Mouse (Mus musculus): ENCODE results near the gene Hint1. TPM values are rescaled to one million over a fixed set of nuclear protein-coding genes. Genes with fewer than 3 reads are reported as not detected.

Hint1 gene
- polyA plus RNA-seq (2012; ENCODE audit: insufficient read depth, insufficient read length, missing spikeins) = 324 and 359 TPM in 2 replicates

GRCm38 (mm10) chr11:54866119-54867048, at the start of gene Hint1:
Gene Hint1 (plus strand): TSS chr11:54866383.
- H3K27ac ChIP-seq (ENCODE audit: insufficient read depth, low read depth, low read length) = peak within 1 kb of the TSS; percentile 84
- peak within 1 kb of the TSS; percentile 65 for H3K4me3 ChIP-seq (ENCODE audit: insufficient read depth, low read length)
- 0 out of 2 replicates have a peak, but pooled peaks have one; percentile 53 for TF ChIP-seq POLR2A (IDR thresholded peaks at IDR 0.05; ENCODE audit: borderline replicate concordance, low read depth, low read length)
- no peak for TF ChIP-seq CTCF (IDR thresholded peaks at IDR 0.05; ENCODE audit: low read depth, low read length)
- peaks cover 21% of the 10 kb centered on the region for H3K4me1 ChIP-seq (ENCODE audit: control insufficient read depth, insufficient read depth, low read length)

- Histone ChIP-seq H3K4me1 (ENCODE audit: control insufficient read depth, insufficient read depth, low read length) (peaks cover 17% of the 10 kb centered on the region), H3K4me3 (ENCODE audit: insufficient read depth, low read length) (no peak overlapping the region), H3K27ac (ENCODE audit: insufficient read depth, low read depth, low read length) (no peak overlapping the region)
- TF ChIP-seq POLR2A (IDR thresholded peaks at IDR 0.05; ENCODE audit: borderline replicate concordance, low read depth, low read length) (no peak), CTCF (IDR thresholded peaks at IDR 0.05; ENCODE audit: low read depth, low read length) (no peak)
Measured at GRCm38 (mm10) chr11:54817449-54817848, 48.7 kb upstream of the Hint1 start.

- Histone ChIP-seq H3K27ac (ENCODE audit: insufficient read depth, low read depth, low read length) (no peak overlapping the region), H3K4me1 (ENCODE audit: control insufficient read depth, insufficient read depth, low read length) (peaks cover 5% of the 10 kb centered on the region), H3K4me3 (ENCODE audit: insufficient read depth, low read length) (no peak overlapping the region)
- TF ChIP-seq POLR2A (IDR thresholded peaks at IDR 0.05; ENCODE audit: borderline replicate concordance, low read depth, low read length) = no peak
- TF ChIP-seq CTCF (IDR thresholded peaks at IDR 0.05; ENCODE audit: low read depth, low read length) = no peak
Measured at GRCm38 (mm10) chr11:54819489-54819888, 46.7 kb upstream of the Hint1 start.

- TF ChIP-seq POLR2A (IDR thresholded peaks at IDR 0.05; ENCODE audit: borderline replicate concordance, low read depth, low read length) = no peak
- peaks cover 5% of the 10 kb centered on the region for H3K4me1 ChIP-seq (ENCODE audit: control insufficient read depth, insufficient read depth, low read length)
- H3K27ac ChIP-seq (ENCODE audit: insufficient read depth, low read depth, low read length) = no peak overlapping the region
- no peak overlapping the region for H3K4me3 ChIP-seq (ENCODE audit: insufficient read depth, low read length)
Measured at GRCm38 (mm10) chr11:54823467-54823866, 42.7 kb upstream of the Hint1 start.

- H3K27ac ChIP-seq (ENCODE audit: insufficient read depth, low read depth, low read length) = no peak overlapping the region
- TF ChIP-seq POLR2A (IDR thresholded peaks at IDR 0.05; ENCODE audit: borderline replicate concordance, low read depth, low read length) = no peak
- TF ChIP-seq CTCF (IDR thresholded peaks at IDR 0.05; ENCODE audit: low read depth, low read length) = no peak
- no peak overlapping the region for H3K4me3 ChIP-seq (ENCODE audit: insufficient read depth, low read length)
- H3K4me1 ChIP-seq (ENCODE audit: control insufficient read depth, insufficient read depth, low read length) = no peaks in the 10 kb centered on the region; the same call in 1 of the 2 replicates
Measured at GRCm38 (mm10) chr11:54825774-54826173, 40.4 kb upstream of the Hint1 start.

- TF ChIP-seq CTCF (IDR thresholded peaks at IDR 0.05; ENCODE audit: low read depth, low read length) (no peak), POLR2A (IDR thresholded peaks at IDR 0.05; ENCODE audit: borderline replicate concordance, low read depth, low read length) (no peak)
- H3K27ac ChIP-seq (ENCODE audit: insufficient read depth, low read depth, low read length) = no peak overlapping the region
- H3K4me1 ChIP-seq (ENCODE audit: control insufficient read depth, insufficient read depth, low read length) = peaks cover 2% of the 10 kb centered on the region; the same call in 1 of the 2 replicates
- no peak overlapping the region for H3K4me3 ChIP-seq (ENCODE audit: insufficient read depth, low read length)
Measured at GRCm38 (mm10) chr11:54826819-54827218, 39.4 kb upstream of the Hint1 start.

- no peak overlapping the region for H3K27ac ChIP-seq (ENCODE audit: insufficient read depth, low read depth, low read length)
Measured at GRCm38 (mm10) chr11:54833833-54834232, 32.4 kb upstream of the Hint1 start.

GRCm38 (mm10) chr11:54834596-54834995, 31.6 kb upstream of the Hint1 start:
- no peak overlapping the region for H3K4me3 ChIP-seq (ENCODE audit: insufficient read depth, low read length)
- peaks cover 2% of the 10 kb centered on the region; the same call in 1 of the 2 replicates for H3K4me1 ChIP-seq (ENCODE audit: control insufficient read depth, insufficient read depth, low read length)
- no peak overlapping the region for H3K27ac ChIP-seq (ENCODE audit: insufficient read depth, low read depth, low read length)
- no peak for TF ChIP-seq POLR2A (IDR thresholded peaks at IDR 0.05; ENCODE audit: borderline replicate concordance, low read depth, low read length)
- no peak for TF ChIP-seq CTCF (IDR thresholded peaks at IDR 0.05; ENCODE audit: low read depth, low read length)

More at GRCm38 (mm10) chr11:54833833-54834232, 32.4 kb upstream of the Hint1 start:
- no peak for TF ChIP-seq CTCF (IDR thresholded peaks at IDR 0.05; ENCODE audit: low read depth, low read length)
- no peak for TF ChIP-seq POLR2A (IDR thresholded peaks at IDR 0.05; ENCODE audit: borderline replicate concordance, low read depth, low read length)
- H3K4me1 ChIP-seq (ENCODE audit: control insufficient read depth, insufficient read depth, low read length) = peaks cover 2% of the 10 kb centered on the region; the same call in 1 of the 2 replicates
- H3K4me3 ChIP-seq (ENCODE audit: insufficient read depth, low read length) = no peak overlapping the region

GRCm38 (mm10) chr11:54836106-54836505, 30.1 kb upstream of the Hint1 start:
- no peak for TF ChIP-seq POLR2A (IDR thresholded peaks at IDR 0.05; ENCODE audit: borderline replicate concordance, low read depth, low read length)
- no peak for TF ChIP-seq CTCF (IDR thresholded peaks at IDR 0.05; ENCODE audit: low read depth, low read length)
- peaks cover 2% of the 10 kb centered on the region; the same call in 1 of the 2 replicates for H3K4me1 ChIP-seq (ENCODE audit: control insufficient read depth, insufficient read depth, low read length)

GRCm38 (mm10) chr11:54839696-54840095, 26.5 kb upstream of the Hint1 start:
- Histone ChIP-seq H3K4me1 (ENCODE audit: control insufficient read depth, insufficient read depth, low read length) (peaks cover 5% of the 10 kb centered on the region), H3K27ac (ENCODE audit: insufficient read depth, low read depth, low read length) (no peak overlapping the region), H3K4me3 (ENCODE audit: insufficient read depth, low read length) (no peak overlapping the region)
- TF ChIP-seq POLR2A (IDR thresholded peaks at IDR 0.05; ENCODE audit: borderline replicate concordance, low read depth, low read length) = no peak
- TF ChIP-seq CTCF (IDR thresholded peaks at IDR 0.05; ENCODE audit: low read depth, low read length) = no peak

More at GRCm38 (mm10) chr11:54836106-54836505, 30.1 kb upstream of the Hint1 start:
- H3K27ac ChIP-seq (ENCODE audit: insufficient read depth, low read depth, low read length) = no peak overlapping the region
- no peak overlapping the region for H3K4me3 ChIP-seq (ENCODE audit: insufficient read depth, low read length)

Data from bone marrow macrophage, adult 2 months (primary cell).